In genomic region chr19:32239925-32240324, GRCm38 (mm10) we compare ENCODE assay signal across 22 mouse cellular contexts.
DNase-seq lines count a peak whose midpoint lies in the region; ATAC-seq and TF ChIP-seq lines count a peak whose summit lies in the region.
"Had no signal": no experiment of that assay in that cellular context is flagged by ENCODE, and none has a peak within 500 bp of the region (broad histone marks: within the 10 kb centered on the region; RNA-seq: fewer than 3 reads in every experiment).

No protein-coding gene starts in this region.

- no peak for TF ChIP-seq POLR2A in spleen, adult 2 months (IDR thresholded peaks at IDR 0.05; ENCODE audit: low read depth, low read length)

- peak; percentile 71 for ATAC-seq in erythroblast, adult 5-6 weeks (replicated peaks; ENCODE audit: low FRiP score, poor library complexity, severe bottlenecking)
- ATAC-seq in liver, embryonic 13.5 days (ENCODE audit: low read depth) = peak; percentile 81
- peak; percentile 76 for ATAC-seq in megakaryocyte-erythroid progenitor cell, adult 5-6 weeks (replicated peaks; ENCODE audit: low FRiP score, low TSS enrichment, poor library complexity, severe bottlenecking)
- no peak for ATAC-seq in forebrain, embryonic 13.5 days
- ATAC-seq in midbrain, embryonic 16.5 days = no peak
- ATAC-seq: forebrain, postnatal 0 days had no signal

- peak overlapping the region; percentile 83 for H3K4me2 ChIP-seq in liver, embryonic 13.5 days
- no peak overlapping the region for H3K4me2 ChIP-seq in forebrain, embryonic 13.5 days
- H3K4me2 ChIP-seq in midbrain, embryonic 16.5 days (ENCODE audit: low read length) = no peak overlapping the region
- H3K4me2 ChIP-seq: hindbrain, embryonic 13.5 days; limb, embryonic 13.5 days; lung, embryonic 14.5 days; midbrain, embryonic 11.5 days had no signal

- H3K27ac ChIP-seq in spleen, adult 2 months (ENCODE audit: insufficient read depth, low read length) = peak overlapping the region; percentile 22; the same call in 1 of the 2 replicates
- H3K27ac ChIP-seq in liver, embryonic 13.5 days = peak overlapping the region; percentile 97
- no peak overlapping the region for H3K27ac ChIP-seq in forebrain, embryonic 13.5 days
- no peak overlapping the region for H3K27ac ChIP-seq in midbrain, embryonic 16.5 days (ENCODE audit: low read length)
- H3K27ac ChIP-seq: forebrain, embryonic 10.5 days; heart, adult 2 months; hindbrain, embryonic 13.5 days; limb, embryonic 13.5 days had no signal

- no peak overlapping the region for H3K4me3 ChIP-seq in spleen, adult 2 months (ENCODE audit: extremely low read depth, insufficient read depth, insufficient read length)
- H3K4me3 ChIP-seq in liver, embryonic 13.5 days (replicated peaks) = no peak overlapping the region; the same call in 1 of the 2 replicates
- no peak overlapping the region for H3K4me3 ChIP-seq in forebrain, embryonic 13.5 days
- H3K4me3 ChIP-seq in midbrain, embryonic 16.5 days (ENCODE audit: low read depth, low read length) = no peak overlapping the region
- H3K4me3 ChIP-seq: forebrain, embryonic 10.5 days; heart, adult 2 months; hindbrain, embryonic 13.5 days; limb, embryonic 13.5 days had no signal

- H3K9me3 ChIP-seq in liver, embryonic 13.5 days (replicated peaks) = no peaks in the 10 kb centered on the region
- no peaks in the 10 kb centered on the region for H3K9me3 ChIP-seq in forebrain, embryonic 13.5 days (replicated peaks)
- no peaks in the 10 kb centered on the region for H3K9me3 ChIP-seq in midbrain, embryonic 16.5 days (replicated peaks; ENCODE audit: control insufficient read depth, low read length, poor library complexity, severe bottlenecking)
- H3K9me3 ChIP-seq: forebrain, embryonic 10.5 days; hindbrain, embryonic 13.5 days; limb, embryonic 13.5 days had no signal

- peaks cover 33% of the 10 kb centered on the region for H3K4me1 ChIP-seq in spleen, adult 2 months (ENCODE audit: control insufficient read depth, insufficient read depth, insufficient read length)
- H3K4me1 ChIP-seq in liver, embryonic 13.5 days (replicated peaks) = peaks cover 73% of the 10 kb centered on the region
- no peaks in the 10 kb centered on the region for H3K4me1 ChIP-seq in forebrain, embryonic 13.5 days
- H3K4me1 ChIP-seq in midbrain, embryonic 16.5 days (ENCODE audit: control insufficient read depth, insufficient read depth, low read length) = no peaks in the 10 kb centered on the region

- H3K9ac ChIP-seq in liver, embryonic 13.5 days = 0 out of 2 replicates have a peak overlapping the region, but pooled peaks have one; percentile 53
- no peak overlapping the region for H3K9ac ChIP-seq in forebrain, embryonic 13.5 days
- H3K9ac ChIP-seq in midbrain, embryonic 16.5 days (ENCODE audit: low read depth, low read length) = no peak overlapping the region
- H3K9ac ChIP-seq: forebrain, postnatal 0 days; hindbrain, embryonic 13.5 days; limb, embryonic 13.5 days; lung, embryonic 14.5 days had no signal

- H3K27me3 ChIP-seq in spleen, adult 2 months (ENCODE audit: control insufficient read depth, insufficient read depth, low read length) = no peaks in the 10 kb centered on the region
- no peaks in the 10 kb centered on the region for H3K27me3 ChIP-seq in liver, embryonic 13.5 days
- no peaks in the 10 kb centered on the region for H3K27me3 ChIP-seq in forebrain, embryonic 13.5 days
- no peaks in the 10 kb centered on the region for H3K27me3 ChIP-seq in midbrain, embryonic 16.5 days (ENCODE audit: control insufficient read depth, insufficient read depth, low read depth, low read length)
- H3K27me3 ChIP-seq: hindbrain, embryonic 13.5 days; limb, embryonic 13.5 days had no signal

- DNase-seq in spleen, adult 2 months (ENCODE audit: low read depth in 1 of 2, low spot score in 2 of 2) = no peak
- no peak for DNase-seq in spleen, postnatal 14 days (ENCODE audit: low spot score in 2 of 2)
- DNase-seq in liver, embryonic 13.5 days = peak; percentile 74
- DNase-seq in right cerebral cortex, adult 18-20 months = no peak
- DNase-seq: adrenal gland, postnatal 10 days; cerebellum, adult 9-10 months; forebrain, postnatal 0 days; gastrocnemius, postnatal 36 days; heart, adult 2 months; kidney, adult 2 months; lung, embryonic 14.5 days; right cerebral cortex, postnatal 14 days; thymus, adult 18-20 months; thymus, postnatal 36 days had no signal

- WGBS in spleen, adult 2 months = 79% methylated on average over 4 of the region's 4 CpGs
- WGBS in liver, embryonic 13.5 days (ENCODE audit: insufficient replicate concordance) = 16% methylated on average over 4 of the region's 4 CpGs
- 95% methylated on average over 4 of the region's 4 CpGs for WGBS in forebrain, embryonic 13.5 days
- WGBS in midbrain, embryonic 16.5 days = 94% methylated on average over 4 of the region's 4 CpGs

- TF ChIP-seq CTCF in spleen, adult 2 months (IDR thresholded peaks at IDR 0.05; ENCODE audit: extremely low read depth, insufficient read depth, insufficient read length, insufficient replicate concordance) = no peak

- no peaks in the 10 kb centered on the region for H3K36me3 ChIP-seq in spleen, adult 2 months (ENCODE audit: control insufficient read depth, insufficient read depth, low read length)
- no peaks in the 10 kb centered on the region for H3K36me3 ChIP-seq in liver, embryonic 13.5 days
- no peaks in the 10 kb centered on the region for H3K36me3 ChIP-seq in forebrain, embryonic 13.5 days (ENCODE audit: poor library complexity, severe bottlenecking)
- no peaks in the 10 kb centered on the region for H3K36me3 ChIP-seq in midbrain, embryonic 16.5 days (ENCODE audit: control insufficient read depth, insufficient read depth, low read length)
- H3K36me3 ChIP-seq: forebrain, embryonic 10.5 days; hindbrain, embryonic 13.5 days; limb, embryonic 13.5 days had no signal

Comparison
In these comparisons a context has a peak if more than half of its experiments do, and no peak if none do; other contexts are left out.
1. H3K27ac ChIP-seq: peak in spleen, adult 2 months (single experiment) and liver, embryonic 13.5 days (single experiment); none in forebrain, embryonic 13.5 days (single experiment) and midbrain, embryonic 16.5 days (single experiment).
2. ATAC-seq: peak in erythroblast, adult 5-6 weeks (single experiment), liver, embryonic 13.5 days (single experiment) and megakaryocyte-erythroid progenitor cell, adult 5-6 weeks (single experiment); none in forebrain, embryonic 13.5 days (single experiment) and midbrain, embryonic 16.5 days (single experiment).